Mouse (Mus musculus) ES-Bruce4 (cell line): ENCODE measurements around the gene Qrfp. TPM values are rescaled to one million over a fixed set of nuclear protein-coding genes. Genes with fewer than 3 reads are reported as not detected.
A peak's percentile ranks its signal among the peaks of the same experiment; 100 is the strongest.

Experiments used
- H3K27ac ChIP-seq: 2 replicates; pipeline ENCODE4 v1.5.1; 2012; ENCODE audit warnings: low read length, inconsistent platforms; ENCODE audit not compliant: insufficient read depth
- H3K27me3 ChIP-seq: 2 replicates; pipeline ENCODE4 v1.6.1; 2012; ENCODE audit warnings: mild to moderate bottlenecking, low read length, inconsistent platforms; ENCODE audit not compliant: control insufficient read depth, poor library complexity, insufficient read depth, severe bottlenecking
- H3K36me3 ChIP-seq: 2 replicates; pipeline ENCODE4 v1.6.1; 2012; ENCODE audit warnings: inconsistent platforms, mild to moderate bottlenecking, low read length, moderate library complexity; ENCODE audit not compliant: control insufficient read depth, poor library complexity, insufficient read depth, severe bottlenecking
- H3K4me1 ChIP-seq: one replicate; pipeline ENCODE4 v1.8.1; 2011; ENCODE audit warnings: low read length; ENCODE audit not compliant: control insufficient read depth, insufficient read depth
- H3K4me3 ChIP-seq: 2 replicates; pipeline ENCODE4 v1.5.1; 2011; ENCODE audit warnings: low read depth, mild to moderate bottlenecking, low read length
- H3K9ac ChIP-seq: 2 replicates; pipeline ENCODE4 v1.6.1; 2012; ENCODE audit warnings: low read depth, mild to moderate bottlenecking, inconsistent platforms; ENCODE audit not compliant: poor library complexity, severe bottlenecking
- H3K9me3 ChIP-seq: replicated peaks from 2 replicates; pipeline ENCODE4 v1.6.1; 2012; ENCODE audit warnings: mild to moderate bottlenecking, low read length, inconsistent platforms; ENCODE audit not compliant: control insufficient read depth, poor library complexity, insufficient read depth, severe bottlenecking
- CTCF ChIP-seq: IDR thresholded peaks from one replicate; pipeline ENCODE4 v1.8.1; 2011; ENCODE audit warnings: low read depth, low read length
- EP300 ChIP-seq: IDR thresholded peaks from 2 replicates; pipeline ENCODE4 v1.6.1; 2011; ENCODE audit warnings: low read depth, low read length; ENCODE audit not compliant: insufficient read depth
- POLR2A ChIP-seq: IDR thresholded peaks from one replicate; pipeline ENCODE4 v1.8.1; 2011; ENCODE audit warnings: low read length; ENCODE audit not compliant: insufficient read depth
- polyA plus RNA-seq: library from polyadenylated mRNA; stranded (reverse); fragments of >200 nt; gene quantifications from 2 replicates; pipeline ENCODE4 v1.2.4, GENCODE M21; 2011; ENCODE audit warnings: low read depth; ENCODE audit not compliant: missing spikeins, insufficient read depth, insufficient read length

The Qrfp gene
- polyA plus RNA-seq, 1 experiment, result not detected

DNA sequence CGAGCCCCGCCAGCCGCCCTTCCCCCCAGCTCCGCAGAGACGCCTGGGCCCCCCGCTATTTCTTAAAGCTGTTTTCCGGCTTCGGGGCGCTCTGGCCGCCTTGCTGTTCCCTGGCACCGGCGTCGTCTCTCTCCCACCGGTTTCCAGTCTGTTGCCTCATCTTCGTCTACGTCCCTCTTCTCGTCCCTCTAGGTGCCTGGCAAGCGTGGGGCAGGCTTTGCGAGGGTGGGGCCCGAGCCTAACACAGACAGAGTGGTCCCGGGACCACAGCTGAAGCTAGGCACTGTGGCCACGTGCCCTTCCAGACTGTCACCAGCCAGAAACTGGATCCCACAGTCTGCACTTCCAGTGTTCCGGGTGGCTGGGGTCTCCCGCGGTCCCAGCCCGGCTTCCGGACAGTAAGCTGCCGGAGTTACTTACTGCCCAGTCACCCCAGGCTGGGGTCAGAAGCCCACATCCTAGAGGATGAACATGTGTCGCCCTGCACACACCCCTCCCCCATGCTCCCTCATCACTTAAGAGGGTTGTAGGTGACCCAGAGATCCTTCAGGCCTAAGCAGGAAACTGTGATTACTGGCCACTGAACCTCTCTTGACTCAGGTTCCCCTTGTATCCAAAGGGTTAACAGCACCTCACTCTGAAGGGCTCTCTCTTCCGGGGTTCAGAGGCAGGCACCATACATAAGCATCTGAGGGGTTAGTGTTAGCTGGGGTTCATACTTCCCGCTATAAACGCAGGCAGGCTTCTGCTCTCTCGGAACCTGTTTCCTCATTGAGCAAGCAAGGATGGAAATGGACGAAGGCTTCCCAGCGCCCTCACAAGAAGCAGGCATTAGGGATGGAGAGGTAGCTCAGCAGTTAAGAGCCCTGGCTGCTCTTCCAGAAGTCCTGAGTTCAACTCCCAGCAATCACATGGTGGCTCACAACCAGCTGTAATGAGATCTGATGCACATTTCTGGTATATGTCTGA is 36.6 kb upstream of the Qrfp start:
- H3K27me3 ChIP-seq, result peaks cover 11% of the 10 kb centered on the region
- no peak overlapping the region for H3K27ac ChIP-seq
- no peaks in the 10 kb centered on the region for H3K9me3 ChIP-seq
- peak overlapping the region; percentile 65 for H3K9ac ChIP-seq
- H3K4me1 ChIP-seq, result no peaks in the 10 kb centered on the region
- no peaks in the 10 kb centered on the region for H3K36me3 ChIP-seq
- no peak overlapping the region for H3K4me3 ChIP-seq
- TF ChIP-seq CTCF (no peak), EP300 (no peak), POLR2A (no peak)

GRCm38 (mm10) chr2:31845896-31846691 is 35.7 kb upstream of the Qrfp start, which contains the start of gene Fibcd1:
Gene Fibcd1, minus strand, starts transcription at chr2:31846005.
- H3K27me3 ChIP-seq, result peaks cover 11% of the 10 kb centered on the region
- TF ChIP-seq POLR2A (no peak), CTCF (no peak), EP300 (no peak)
- no peaks in the 10 kb centered on the region for H3K36me3 ChIP-seq
- H3K9me3 ChIP-seq, result no peaks in the 10 kb centered on the region
- H3K9ac ChIP-seq, result peak within 1 kb of the TSS; percentile 65
- H3K27ac ChIP-seq, result no peak within 1 kb of the TSS
- peak within 1 kb of the TSS; percentile 74 for H3K4me3 ChIP-seq
- H3K4me1 ChIP-seq, result no peaks in the 10 kb centered on the region

GRCm38 (mm10) chr2:31845512-31845895 is 35.1 kb upstream of the Qrfp start:
- H3K4me3 ChIP-seq, result peak overlapping the region; percentile 74
- H3K9ac ChIP-seq, result peak overlapping the region; percentile 65
- H3K27me3 ChIP-seq, result peaks cover 11% of the 10 kb centered on the region
- H3K4me1 ChIP-seq, result no peaks in the 10 kb centered on the region
- TF ChIP-seq POLR2A (no peak), EP300 (no peak), CTCF (no peak)
- H3K36me3 ChIP-seq, result no peaks in the 10 kb centered on the region
- H3K9me3 ChIP-seq, result no peaks in the 10 kb centered on the region
- H3K27ac ChIP-seq, result no peak overlapping the region

DNA sequence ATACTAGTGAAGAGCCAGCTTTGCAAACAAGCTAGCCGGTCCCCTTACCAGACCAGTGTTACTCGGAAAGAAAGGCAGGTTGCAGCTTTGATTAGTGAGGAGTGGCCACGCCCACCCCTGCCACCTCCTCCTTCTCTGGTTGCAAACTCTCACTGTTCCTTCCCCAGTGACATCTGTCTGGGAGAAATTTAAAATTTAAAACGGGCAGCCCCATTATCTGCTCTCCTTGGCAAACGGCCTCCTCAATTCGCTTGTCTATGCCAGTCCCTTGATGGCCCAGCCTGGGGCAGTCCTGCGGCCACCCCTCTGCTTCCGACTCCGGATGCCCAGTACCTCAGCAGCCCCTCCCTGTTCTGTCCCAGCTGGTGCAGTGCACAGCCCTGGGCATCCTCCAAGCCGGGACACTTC is 34.4 kb upstream of the Qrfp start:
- no peaks in the 10 kb centered on the region for H3K36me3 ChIP-seq
- H3K4me3 ChIP-seq, result no peak overlapping the region
- no peaks in the 10 kb centered on the region for H3K4me1 ChIP-seq
- no peak for TF ChIP-seq EP300
- no peak for TF ChIP-seq CTCF
- no peak for TF ChIP-seq POLR2A
- no peaks in the 10 kb centered on the region for H3K9me3 ChIP-seq
- H3K27me3 ChIP-seq, result peaks cover 11% of the 10 kb centered on the region
- no peak overlapping the region for H3K9ac ChIP-seq
- H3K27ac ChIP-seq, result no peak overlapping the region

- no peaks in the 10 kb centered on the region for H3K9me3 ChIP-seq
- no peaks in the 10 kb centered on the region for H3K4me1 ChIP-seq
- no peak overlapping the region for H3K4me3 ChIP-seq
- H3K27ac ChIP-seq, result no peak overlapping the region
- H3K27me3 ChIP-seq, result no peaks in the 10 kb centered on the region
- no peak for TF ChIP-seq POLR2A
- H3K9ac ChIP-seq, result no peak overlapping the region
- no peaks in the 10 kb centered on the region for H3K36me3 ChIP-seq
Measured at GRCm38 (mm10) chr2:31838868-31839267, 28.5 kb upstream of the Qrfp start.

- H3K4me1 ChIP-seq, result no peaks in the 10 kb centered on the region
- H3K27ac ChIP-seq, result no peak overlapping the region
- no peak overlapping the region for H3K4me3 ChIP-seq
- no peaks in the 10 kb centered on the region for H3K36me3 ChIP-seq
- TF ChIP-seq EP300, result no peak
- H3K9ac ChIP-seq, result no peak overlapping the region
- H3K9me3 ChIP-seq, result no peaks in the 10 kb centered on the region
- H3K27me3 ChIP-seq, result no peaks in the 10 kb centered on the region
Measured at GRCm38 (mm10) chr2:31836985-31837384, 26.6 kb upstream of the Qrfp start.
